In genomic region chr7:35371096-35371495, GRCm38 (mm10) we compare ENCODE assay signal across 12 mouse cellular contexts. TPM values are rescaled to one million over a fixed set of nuclear protein-coding genes. Genes with fewer than 3 reads are reported as not detected.
DNase-seq lines count a peak whose midpoint lies in the region; ATAC-seq and TF ChIP-seq lines count a peak whose summit lies in the region.
"Had no signal": no experiment of that assay in that cellular context is flagged by ENCODE, and none has a peak within 500 bp of the region (broad histone marks: within the 10 kb centered on the region; RNA-seq: fewer than 3 reads in every experiment).

No protein-coding gene starts in this region.

- no peak for TF ChIP-seq EP300 in stomach, postnatal 0 days (optimal IDR thresholded peaks at IDR 0.05)

- no peaks in the 10 kb centered on the region for H3K36me3 ChIP-seq in midbrain, embryonic 11.5 days (ENCODE audit: control insufficient read depth, insufficient read depth, low read length)
- H3K36me3 ChIP-seq in midbrain, embryonic 15.5 days (replicated peaks), result no peaks in the 10 kb centered on the region
- H3K36me3 ChIP-seq in hindbrain, embryonic 11.5 days (ENCODE audit: control insufficient read depth, insufficient read depth, low read length), result no peaks in the 10 kb centered on the region
- H3K36me3 ChIP-seq in intestine, postnatal 0 days (ENCODE audit: control insufficient read depth, insufficient read depth), result peaks cover 39% of the 10 kb centered on the region
- no peaks in the 10 kb centered on the region for H3K36me3 ChIP-seq in stomach, postnatal 0 days (ENCODE audit: control insufficient read depth, insufficient read depth, low read length)

- peak; percentile 86 for DNase-seq in midbrain, embryonic 11.5 days (ENCODE audit: low spot score, missing footprints)
- DNase-seq in hindbrain, embryonic 11.5 days (ENCODE audit: low spot score), result peak; percentile 27
- no peak for DNase-seq in stomach, postnatal 0 days (ENCODE audit: low spot score)
- no peak for DNase-seq in frontal cortex, adult 2 months (ENCODE audit: extremely low spot score in 1 of 2, low spot score in 1 of 2)
- DNase-seq in ovary, postnatal 10 days (ENCODE audit: low spot score), result no peak
- DNase-seq: adrenal gland, postnatal 10 days; heart, postnatal 10 days; kidney, postnatal 25 days; liver, embryonic 13.5 days; right cerebral cortex, postnatal 25 days had no signal

- H3K4me1 ChIP-seq in midbrain, embryonic 11.5 days (ENCODE audit: control insufficient read depth, insufficient read depth, low read length), result no peaks in the 10 kb centered on the region
- no peaks in the 10 kb centered on the region for H3K4me1 ChIP-seq in midbrain, embryonic 15.5 days
- no peaks in the 10 kb centered on the region for H3K4me1 ChIP-seq in hindbrain, embryonic 11.5 days (replicated peaks; ENCODE audit: control insufficient read depth, insufficient read depth, low read length)
- H3K4me1 ChIP-seq in intestine, postnatal 0 days (replicated peaks; ENCODE audit: control insufficient read depth, insufficient read depth, low read length), result no peaks in the 10 kb centered on the region
- H3K4me1 ChIP-seq in stomach, postnatal 0 days (replicated peaks; ENCODE audit: control insufficient read depth, insufficient read depth), result no peaks in the 10 kb centered on the region

- no peaks in the 10 kb centered on the region for H3K27me3 ChIP-seq in midbrain, embryonic 11.5 days (ENCODE audit: control insufficient read depth, insufficient read depth, low read length)
- H3K27me3 ChIP-seq in midbrain, embryonic 15.5 days (replicated peaks), result no peaks in the 10 kb centered on the region
- H3K27me3 ChIP-seq in hindbrain, embryonic 11.5 days (ENCODE audit: control insufficient read depth, insufficient read depth, low read length), result no peaks in the 10 kb centered on the region
- H3K27me3 ChIP-seq in intestine, postnatal 0 days (replicated peaks; ENCODE audit: control insufficient read depth, insufficient read depth, low read length), result no peaks in the 10 kb centered on the region
- H3K27me3 ChIP-seq in stomach, postnatal 0 days (ENCODE audit: control insufficient read depth, insufficient read depth, low read length), result no peaks in the 10 kb centered on the region
- H3K27me3 ChIP-seq: liver, embryonic 13.5 days had no signal

- 19% methylated on average over 14 of the region's 14 CpGs for WGBS in midbrain, embryonic 11.5 days
- WGBS in midbrain, embryonic 15.5 days, result 19% methylated on average over 14 of the region's 14 CpGs
- 28% methylated on average over 14 of the region's 14 CpGs for WGBS in hindbrain, embryonic 11.5 days
- 42% methylated on average over 14 of the region's 14 CpGs for WGBS in intestine, postnatal 0 days
- WGBS in stomach, postnatal 0 days, result 60% methylated on average over 14 of the region's 14 CpGs

- no peak overlapping the region for H3K4me2 ChIP-seq in midbrain, embryonic 11.5 days
- H3K4me2 ChIP-seq in midbrain, embryonic 15.5 days, result no peak overlapping the region
- H3K4me2 ChIP-seq in hindbrain, embryonic 11.5 days (replicated peaks; ENCODE audit: low read depth, low read length), result no peak overlapping the region
- H3K4me2 ChIP-seq in intestine, postnatal 0 days (replicated peaks; ENCODE audit: low read depth), result no peak overlapping the region
- H3K4me2 ChIP-seq in stomach, postnatal 0 days (replicated peaks; ENCODE audit: low read depth), result no peak overlapping the region
- H3K4me2 ChIP-seq: liver, embryonic 13.5 days had no signal

- H3K4me3 ChIP-seq in midbrain, embryonic 11.5 days (ENCODE audit: low read depth, low read length), result no peak overlapping the region
- no peak overlapping the region for H3K4me3 ChIP-seq in midbrain, embryonic 15.5 days
- H3K4me3 ChIP-seq in hindbrain, embryonic 11.5 days (ENCODE audit: low read depth, low read length), result no peak overlapping the region
- no peak overlapping the region for H3K4me3 ChIP-seq in intestine, postnatal 0 days (ENCODE audit: low read depth, low read length)
- no peak overlapping the region for H3K4me3 ChIP-seq in stomach, postnatal 0 days (ENCODE audit: low read depth, low read length)
- H3K4me3 ChIP-seq: liver, embryonic 13.5 days had no signal

- TF ChIP-seq CTCF in intestine, postnatal 0 days (IDR thresholded peaks at IDR 0.05; ENCODE audit: low read depth), result no peak
- no peak for TF ChIP-seq CTCF in stomach, postnatal 0 days (IDR thresholded peaks at IDR 0.05; ENCODE audit: low read depth)

- ATAC-seq in midbrain, embryonic 11.5 days (ENCODE audit: low FRiP score), result peak; percentile 38; the same call in 1 of the 2 replicates
- ATAC-seq in midbrain, embryonic 15.5 days (replicated peaks), result no peak
- ATAC-seq in hindbrain, embryonic 11.5 days (ENCODE audit: low FRiP score), result peak; percentile 47
- ATAC-seq in intestine, postnatal 0 days, result no peak
- no peak for ATAC-seq in stomach, postnatal 0 days (ENCODE audit: low FRiP score, low TSS enrichment)

- peak overlapping the region; percentile 27; the same call in 1 of the 2 replicates for H3K9ac ChIP-seq in midbrain, embryonic 11.5 days (ENCODE audit: low read length)
- H3K9ac ChIP-seq in midbrain, embryonic 15.5 days, result no peak overlapping the region
- H3K9ac ChIP-seq in hindbrain, embryonic 11.5 days (ENCODE audit: low read depth, low read length), result 0 out of 2 replicates have a peak overlapping the region, but pooled peaks have one; percentile 11
- no peak overlapping the region for H3K9ac ChIP-seq in intestine, postnatal 0 days (ENCODE audit: low read depth, low read length)
- no peak overlapping the region for H3K9ac ChIP-seq in stomach, postnatal 0 days (ENCODE audit: low read length)
- H3K9ac ChIP-seq: liver, embryonic 13.5 days had no signal

- no peaks in the 10 kb centered on the region; the same call in 1 of the 2 replicates for H3K9me3 ChIP-seq in midbrain, embryonic 11.5 days (ENCODE audit: control insufficient read depth, low read length)
- no peaks in the 10 kb centered on the region; the same call in 1 of the 2 replicates for H3K9me3 ChIP-seq in midbrain, embryonic 15.5 days
- no peaks in the 10 kb centered on the region for H3K9me3 ChIP-seq in hindbrain, embryonic 11.5 days (ENCODE audit: control insufficient read depth, low read length)
- no peaks in the 10 kb centered on the region for H3K9me3 ChIP-seq in intestine, postnatal 0 days (ENCODE audit: control insufficient read depth)
- H3K9me3 ChIP-seq in stomach, postnatal 0 days (ENCODE audit: control insufficient read depth, low read length), result no peaks in the 10 kb centered on the region
- H3K9me3 ChIP-seq: liver, embryonic 13.5 days had no signal

- H3K27ac ChIP-seq in midbrain, embryonic 11.5 days (ENCODE audit: low read depth, low read length), result no peak overlapping the region
- H3K27ac ChIP-seq in midbrain, embryonic 15.5 days, result no peak overlapping the region
- H3K27ac ChIP-seq in hindbrain, embryonic 11.5 days (ENCODE audit: low read depth, low read length), result peak overlapping the region; percentile 54; the same call in 1 of the 2 replicates
- H3K27ac ChIP-seq in intestine, postnatal 0 days (ENCODE audit: low read depth, low read length), result peak overlapping the region; percentile 91
- peak overlapping the region; percentile 58; the same call in 1 of the 2 replicates for H3K27ac ChIP-seq in stomach, postnatal 0 days (replicated peaks)
- H3K27ac ChIP-seq: liver, embryonic 13.5 days had no signal

RNA-seq across cellular contexts. Expression of gene Faap24, which starts 25.5 kb away (rescaled TPM):
- polyA plus RNA-seq in midbrain, embryonic 11.5 days (2014; fragmentation: Nextera tagmentation; extraction: Ambion mirVana), result 26.2 and 26.9 TPM in 2 replicates
- polyA plus RNA-seq in midbrain, embryonic 15.5 days (2015; fragmentation: Nextera tagmentation; extraction: Ambion mirVana), result 19.4 and 19.9 TPM in 2 replicates
- polyA plus RNA-seq in hindbrain, embryonic 11.5 days (2014; fragmentation: Nextera tagmentation; extraction: Ambion mirVana), result 23.6 and 24.8 TPM in 2 replicates
- polyA plus RNA-seq in intestine, postnatal 0 days (2015; fragmentation: Nextera tagmentation; extraction: Ambion mirVana), result 9.3 and 10.3 TPM in 2 replicates
- 8.8 and 9.3 TPM in 2 replicates for polyA plus RNA-seq in stomach, postnatal 0 days (2015; fragmentation: Nextera tagmentation; extraction: Ambion mirVana)
- 5.5 and 5.6 TPM in 2 replicates for polyA plus RNA-seq in frontal cortex, adult 2 months (2012; rRNA removed)

RNA-seq across cellular contexts. Expression of gene Cep89, which starts 25.7 kb away (rescaled TPM):
- polyA plus RNA-seq in midbrain, embryonic 11.5 days (2014; fragmentation: Nextera tagmentation; extraction: Ambion mirVana), result 42.9 and 46.6 TPM in 2 replicates
- 35.8 and 36.1 TPM in 2 replicates for polyA plus RNA-seq in midbrain, embryonic 15.5 days (2015; fragmentation: Nextera tagmentation; extraction: Ambion mirVana)
- 35.2 and 41.7 TPM in 2 replicates for polyA plus RNA-seq in hindbrain, embryonic 11.5 days (2014; fragmentation: Nextera tagmentation; extraction: Ambion mirVana)
- 9.7 and 10.1 TPM in 2 replicates for polyA plus RNA-seq in intestine, postnatal 0 days (2015; fragmentation: Nextera tagmentation; extraction: Ambion mirVana)
- polyA plus RNA-seq in stomach, postnatal 0 days (2015; fragmentation: Nextera tagmentation; extraction: Ambion mirVana), result 11.7 and 12.3 TPM in 2 replicates
- polyA plus RNA-seq in frontal cortex, adult 2 months (2012; rRNA removed), result 24.0 and 27.2 TPM in 2 replicates

RNA-seq across cellular contexts. Expression of gene Rhpn2, which starts 37.1 kb away (rescaled TPM):
- 1.9 and 2.2 TPM in 2 replicates for polyA plus RNA-seq in midbrain, embryonic 11.5 days (2014; fragmentation: Nextera tagmentation; extraction: Ambion mirVana)
- polyA plus RNA-seq in midbrain, embryonic 15.5 days (2015; fragmentation: Nextera tagmentation; extraction: Ambion mirVana), result 1.9 and 2.1 TPM in 2 replicates
- polyA plus RNA-seq in hindbrain, embryonic 11.5 days (2014; fragmentation: Nextera tagmentation; extraction: Ambion mirVana), result 3.1 and 3.7 TPM in 2 replicates
- 63.3 and 75.0 TPM in 2 replicates for polyA plus RNA-seq in intestine, postnatal 0 days (2015; fragmentation: Nextera tagmentation; extraction: Ambion mirVana)
- 23.1 and 24.4 TPM in 2 replicates for polyA plus RNA-seq in stomach, postnatal 0 days (2015; fragmentation: Nextera tagmentation; extraction: Ambion mirVana)
- polyA plus RNA-seq in frontal cortex, adult 2 months (2012; rRNA removed), result 5.0 and 6.6 TPM in 2 replicates

RNA-seq across cellular contexts. Expression of gene Gpatch1, which starts 52.9 kb away (rescaled TPM):
- 19.4 and 20.2 TPM in 2 replicates for polyA plus RNA-seq in midbrain, embryonic 11.5 days (2014; fragmentation: Nextera tagmentation; extraction: Ambion mirVana)
- polyA plus RNA-seq in midbrain, embryonic 15.5 days (2015; fragmentation: Nextera tagmentation; extraction: Ambion mirVana), result 19.9 and 23.1 TPM in 2 replicates
- polyA plus RNA-seq in hindbrain, embryonic 11.5 days (2014; fragmentation: Nextera tagmentation; extraction: Ambion mirVana), result 18.1 and 19.5 TPM in 2 replicates
- 8.6 and 9.1 TPM in 2 replicates for polyA plus RNA-seq in intestine, postnatal 0 days (2015; fragmentation: Nextera tagmentation; extraction: Ambion mirVana)
- polyA plus RNA-seq in stomach, postnatal 0 days (2015; fragmentation: Nextera tagmentation; extraction: Ambion mirVana), result 9.1 and 9.3 TPM in 2 replicates
- 21.5 and 22.1 TPM in 2 replicates for polyA plus RNA-seq in frontal cortex, adult 2 months (2012; rRNA removed)

Comparison
In these comparisons a context has a peak if more than half of its experiments do, and no peak if none do; other contexts are left out.
1. ATAC-seq: peak in midbrain, embryonic 11.5 days (single experiment) and hindbrain, embryonic 11.5 days (single experiment); none in midbrain, embryonic 15.5 days (single experiment), intestine, postnatal 0 days (single experiment) and stomach, postnatal 0 days (single experiment).
2. H3K9ac ChIP-seq: peak in midbrain, embryonic 11.5 days (single experiment) and hindbrain, embryonic 11.5 days (single experiment); none in midbrain, embryonic 15.5 days (single experiment), intestine, postnatal 0 days (single experiment) and stomach, postnatal 0 days (single experiment).
3. DNase-seq: peak in midbrain, embryonic 11.5 days (single experiment) and hindbrain, embryonic 11.5 days (single experiment); none in stomach, postnatal 0 days (single experiment), frontal cortex, adult 2 months (0 of 2) and ovary, postnatal 10 days (single experiment).
4. H3K27ac ChIP-seq: peak in hindbrain, embryonic 11.5 days (single experiment), intestine, postnatal 0 days (single experiment) and stomach, postnatal 0 days (single experiment); none in midbrain, embryonic 11.5 days (single experiment) and midbrain, embryonic 15.5 days (single experiment).